Mouse (Mus musculus): Measurements from ENCODE around the gene Bahcc1.

GRCm38 (mm10) chr11:120257911-120258310, 25.2 kb downstream of the Bahcc1 start:
- no peak for TF ChIP-seq CTCF (IDR thresholded peaks at IDR 0.05; ENCODE audit: borderline replicate concordance, extremely low read depth, insufficient read depth, insufficient read length)
- no peak for TF ChIP-seq POLR2A (IDR thresholded peaks at IDR 0.05; ENCODE audit: borderline replicate concordance, extremely low read depth, insufficient read depth, insufficient read length, poor library complexity, severe bottlenecking)
